Mouse (Mus musculus): ENCODE data around the gene Hbb-y. TPM values are rescaled to one million over a fixed set of nuclear protein-coding genes. Genes with fewer than 3 reads are reported as not detected.

The Hbb-y gene
- polyA plus RNA-seq, 1 experiment, result not detected

GRCm38 (mm10) chr7:103870667-103871066 lies 17.7 kb upstream of the Hbb-y start:
- Histone ChIP-seq H3K9ac (ENCODE audit: low read depth, poor library complexity, severe bottlenecking) (no peak overlapping the region), H3K4me3 (ENCODE audit: low read depth, low read length) (no peak overlapping the region), H3K27me3 (ENCODE audit: control insufficient read depth, insufficient read depth, low read length, poor library complexity, severe bottlenecking) (no peaks in the 10 kb centered on the region), H3K9me3 (replicated peaks; ENCODE audit: control insufficient read depth, insufficient read depth, low read length, poor library complexity, severe bottlenecking) (no peaks in the 10 kb centered on the region), H3K4me1 (ENCODE audit: control insufficient read depth, insufficient read depth, low read length) (no peaks in the 10 kb centered on the region), H3K36me3 (ENCODE audit: control insufficient read depth, insufficient read depth, low read length, poor library complexity, severe bottlenecking) (no peaks in the 10 kb centered on the region), H3K27ac (ENCODE audit: insufficient read depth, low read length) (no peak overlapping the region)
- TF ChIP-seq POLR2A (IDR thresholded peaks at IDR 0.05; ENCODE audit: insufficient read depth, low read length) (no peak), EP300 (IDR thresholded peaks at IDR 0.05; ENCODE audit: insufficient read depth, low read depth, low read length) (no peak), CTCF (IDR thresholded peaks at IDR 0.05; ENCODE audit: low read depth, low read length) (no peak)

DNA sequence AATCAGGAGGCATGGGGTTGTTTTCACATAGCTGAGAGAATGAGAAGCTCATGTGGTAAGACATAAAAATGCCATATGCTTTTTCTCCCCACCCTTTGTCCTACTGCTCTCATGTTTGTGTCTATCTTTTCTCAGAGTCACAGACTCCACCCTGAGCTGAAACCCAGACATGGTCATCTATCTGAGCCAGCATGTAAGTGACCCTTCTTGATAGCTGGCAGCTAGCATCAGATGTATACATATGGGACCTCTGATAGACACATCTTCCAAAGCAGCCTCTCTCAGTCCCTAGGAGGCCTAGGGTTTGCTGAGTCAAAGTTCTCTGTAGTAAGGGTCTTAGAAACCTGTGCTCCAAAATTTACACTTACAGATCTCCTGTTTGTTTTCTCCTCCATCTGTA lies 12.7 kb upstream of the Hbb-y start:
- no peaks in the 10 kb centered on the region for H3K9me3 ChIP-seq (replicated peaks; ENCODE audit: control insufficient read depth, insufficient read depth, low read length, poor library complexity, severe bottlenecking)
- TF ChIP-seq CTCF (IDR thresholded peaks at IDR 0.05; ENCODE audit: low read depth, low read length) (no peak), POLR2A (IDR thresholded peaks at IDR 0.05; ENCODE audit: insufficient read depth, low read length) (no peak), EP300 (IDR thresholded peaks at IDR 0.05; ENCODE audit: insufficient read depth, low read depth, low read length) (no peak)
- H3K4me1 ChIP-seq (ENCODE audit: control insufficient read depth, insufficient read depth, low read length), result no peaks in the 10 kb centered on the region
- H3K36me3 ChIP-seq (ENCODE audit: control insufficient read depth, insufficient read depth, low read length, poor library complexity, severe bottlenecking), result no peaks in the 10 kb centered on the region
- H3K27me3 ChIP-seq (ENCODE audit: control insufficient read depth, insufficient read depth, low read length, poor library complexity, severe bottlenecking), result no peaks in the 10 kb centered on the region
- no peak overlapping the region for H3K27ac ChIP-seq (ENCODE audit: insufficient read depth, low read length)
- no peak overlapping the region for H3K4me3 ChIP-seq (ENCODE audit: low read depth, low read length)
- no peak overlapping the region for H3K9ac ChIP-seq (ENCODE audit: low read depth, poor library complexity, severe bottlenecking)

- Histone ChIP-seq H3K27ac (ENCODE audit: insufficient read depth, low read length) (no peak overlapping the region; the same call in 1 of the 2 replicates), H3K9me3 (replicated peaks; ENCODE audit: control insufficient read depth, insufficient read depth, low read length, poor library complexity, severe bottlenecking) (no peaks in the 10 kb centered on the region), H3K4me1 (ENCODE audit: control insufficient read depth, insufficient read depth, low read length) (peaks cover 1% of the 10 kb centered on the region), H3K4me3 (ENCODE audit: low read depth, low read length) (no peak overlapping the region), H3K27me3 (ENCODE audit: control insufficient read depth, insufficient read depth, low read length, poor library complexity, severe bottlenecking) (no peaks in the 10 kb centered on the region), H3K9ac (ENCODE audit: low read depth, poor library complexity, severe bottlenecking) (no peak overlapping the region), H3K36me3 (ENCODE audit: control insufficient read depth, insufficient read depth, low read length, poor library complexity, severe bottlenecking) (no peaks in the 10 kb centered on the region)
- no peak for TF ChIP-seq EP300 (IDR thresholded peaks at IDR 0.05; ENCODE audit: insufficient read depth, low read depth, low read length)
- TF ChIP-seq POLR2A (IDR thresholded peaks at IDR 0.05; ENCODE audit: insufficient read depth, low read length), result no peak
- no peak for TF ChIP-seq CTCF (IDR thresholded peaks at IDR 0.05; ENCODE audit: low read depth, low read length)
These were observed 8.5 kb upstream of the Hbb-y start for GRCm38 (mm10) chr7:103861531-103861930.

- no peaks in the 10 kb centered on the region for H3K9me3 ChIP-seq (replicated peaks; ENCODE audit: control insufficient read depth, insufficient read depth, low read length, poor library complexity, severe bottlenecking)
- TF ChIP-seq EP300 (IDR thresholded peaks at IDR 0.05; ENCODE audit: insufficient read depth, low read depth, low read length) (peak; percentile 97), CTCF (IDR thresholded peaks at IDR 0.05; ENCODE audit: low read depth, low read length) (no peak), POLR2A (IDR thresholded peaks at IDR 0.05; ENCODE audit: insufficient read depth, low read length) (no peak)
- no peaks in the 10 kb centered on the region for H3K36me3 ChIP-seq (ENCODE audit: control insufficient read depth, insufficient read depth, low read length, poor library complexity, severe bottlenecking)
- no peak overlapping the region for H3K27ac ChIP-seq (ENCODE audit: insufficient read depth, low read length)
- H3K9ac ChIP-seq (ENCODE audit: low read depth, poor library complexity, severe bottlenecking), result no peak overlapping the region
- peaks cover 1% of the 10 kb centered on the region for H3K4me1 ChIP-seq (ENCODE audit: control insufficient read depth, insufficient read depth, low read length)
- H3K4me3 ChIP-seq (ENCODE audit: low read depth, low read length), result no peak overlapping the region
- H3K27me3 ChIP-seq (ENCODE audit: control insufficient read depth, insufficient read depth, low read length, poor library complexity, severe bottlenecking), result no peaks in the 10 kb centered on the region
These were observed 7.8 kb upstream of the Hbb-y start for GRCm38 (mm10) chr7:103860855-103861254.

GRCm38 (mm10) chr7:103859076-103859475 lies 6.1 kb upstream of the Hbb-y start:
- H3K9me3 ChIP-seq (replicated peaks; ENCODE audit: control insufficient read depth, insufficient read depth, low read length, poor library complexity, severe bottlenecking), result no peaks in the 10 kb centered on the region
- no peak overlapping the region for H3K9ac ChIP-seq (ENCODE audit: low read depth, poor library complexity, severe bottlenecking)
- peaks cover 1% of the 10 kb centered on the region for H3K4me1 ChIP-seq (ENCODE audit: control insufficient read depth, insufficient read depth, low read length)
- H3K27me3 ChIP-seq (ENCODE audit: control insufficient read depth, insufficient read depth, low read length, poor library complexity, severe bottlenecking), result no peaks in the 10 kb centered on the region
- H3K36me3 ChIP-seq (ENCODE audit: control insufficient read depth, insufficient read depth, low read length, poor library complexity, severe bottlenecking), result no peaks in the 10 kb centered on the region
- no peak overlapping the region for H3K27ac ChIP-seq (ENCODE audit: insufficient read depth, low read length)
- no peak overlapping the region for H3K4me3 ChIP-seq (ENCODE audit: low read depth, low read length)
- TF ChIP-seq POLR2A (IDR thresholded peaks at IDR 0.05; ENCODE audit: insufficient read depth, low read length) (no peak), EP300 (IDR thresholded peaks at IDR 0.05; ENCODE audit: insufficient read depth, low read depth, low read length) (no peak), CTCF (IDR thresholded peaks at IDR 0.05; ENCODE audit: low read depth, low read length) (no peak)

DNA sequence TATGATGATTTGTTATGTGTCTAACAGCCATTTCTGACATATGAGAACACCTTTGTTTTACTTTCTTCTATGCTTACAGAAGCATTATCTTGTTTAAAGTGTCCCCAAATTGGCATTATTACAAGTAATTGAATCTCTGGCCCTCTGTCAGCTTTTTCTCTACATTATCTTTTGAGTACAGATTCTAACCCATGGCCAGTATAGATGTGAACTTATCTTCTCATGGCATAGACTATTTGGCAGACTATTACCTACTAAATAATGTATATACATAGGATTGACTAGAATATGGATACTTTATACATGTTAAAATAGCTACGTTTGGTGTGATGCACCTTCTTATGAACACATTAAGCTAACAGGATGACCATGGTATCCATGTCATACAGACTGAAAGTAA lies 1.7 kb upstream of the Hbb-y start:
- Histone ChIP-seq H3K9me3 (replicated peaks; ENCODE audit: control insufficient read depth, insufficient read depth, low read length, poor library complexity, severe bottlenecking) (no peaks in the 10 kb centered on the region), H3K4me3 (ENCODE audit: low read depth, low read length) (no peak overlapping the region), H3K27me3 (ENCODE audit: control insufficient read depth, insufficient read depth, low read length, poor library complexity, severe bottlenecking) (no peaks in the 10 kb centered on the region), H3K27ac (ENCODE audit: insufficient read depth, low read length) (no peak overlapping the region), H3K4me1 (ENCODE audit: control insufficient read depth, insufficient read depth, low read length) (peaks cover 1% of the 10 kb centered on the region), H3K9ac (ENCODE audit: low read depth, poor library complexity, severe bottlenecking) (no peak overlapping the region), H3K36me3 (ENCODE audit: control insufficient read depth, insufficient read depth, low read length, poor library complexity, severe bottlenecking) (no peaks in the 10 kb centered on the region)
- no peak for TF ChIP-seq CTCF (IDR thresholded peaks at IDR 0.05; ENCODE audit: low read depth, low read length)
